Mouse (Mus musculus) E14TG2a.4 (cell line): ENCODE results near the gene Cox7a2l.

Source experiments
- CTCF ChIP-seq: conservative IDR thresholded peaks from 2 replicates; pipeline ENCODE4 v1.5.1; 2014; ENCODE audit warnings: low read length
- NANOG ChIP-seq: IDR thresholded peaks from 2 replicates; pipeline ENCODE4 v1.6.1; 2014; ENCODE audit warnings: borderline replicate concordance, low read length, mixed read lengths
- POU5F1 ChIP-seq: IDR thresholded peaks from 2 replicates; pipeline ENCODE4 v1.6.1; 2014; ENCODE audit warnings: low read length, borderline replicate concordance

DNA sequence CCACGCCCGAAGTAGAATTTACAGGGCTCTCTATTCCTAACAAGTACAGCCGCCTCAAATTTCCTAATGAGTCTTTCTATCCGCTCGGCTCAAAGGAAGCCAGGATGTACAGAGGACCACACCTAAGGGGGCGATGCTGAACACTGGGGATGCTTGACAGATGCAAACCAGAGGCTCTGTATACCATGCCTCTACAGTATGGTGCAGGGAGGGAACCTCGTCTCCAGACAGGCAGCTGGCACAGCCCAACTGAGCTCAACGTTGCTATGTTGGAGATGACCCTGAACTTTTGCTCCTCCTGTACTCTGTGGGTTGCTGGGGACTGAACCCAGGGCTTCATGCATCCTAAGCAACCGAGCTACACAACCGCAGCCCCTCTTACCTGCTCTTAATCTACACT is 30.0 kb upstream of the Cox7a2l start:
- TF ChIP-seq CTCF (no peak), NANOG (no peak), POU5F1 (no peak)
